Mouse (Mus musculus): Measurements from ENCODE around the gene Arhgap24. TPM values are rescaled to one million over a fixed set of nuclear protein-coding genes. Genes with fewer than 3 reads are reported as not detected.

Arhgap24 gene
- polyA plus RNA-seq, 1 experiment from 2014 or later = 4.2 TPM

DNA sequence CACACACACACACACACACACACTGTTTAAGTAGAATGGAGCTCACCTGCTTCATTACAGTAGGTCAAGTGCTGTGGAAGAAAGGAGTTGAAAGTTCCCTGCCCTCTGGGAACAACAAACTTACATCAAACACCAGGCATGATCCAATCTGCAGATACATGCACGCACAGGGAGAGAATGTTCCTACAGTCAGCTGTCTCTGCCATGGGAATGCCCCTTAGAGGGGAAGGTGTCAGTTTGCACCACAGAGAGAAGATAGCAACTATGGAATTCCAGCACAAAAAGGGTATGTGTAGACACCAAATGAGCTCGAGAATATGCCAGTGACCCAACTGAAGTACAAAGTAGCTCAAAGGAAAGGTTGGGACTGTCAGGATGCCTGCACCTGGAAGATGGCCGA, 69.0 kb downstream of the Arhgap24 start:
- H3K27ac ChIP-seq (ENCODE audit: low read depth, low read length) = no peak overlapping the region
- H3K9me3 ChIP-seq (ENCODE audit: control insufficient read depth, low read length) = no peaks in the 10 kb centered on the region
- H3K36me3 ChIP-seq (ENCODE audit: control insufficient read depth, insufficient read depth, low read length) = no peaks in the 10 kb centered on the region
- no peak overlapping the region for H3K4me2 ChIP-seq (ENCODE audit: low read depth)
- H3K27me3 ChIP-seq (ENCODE audit: control insufficient read depth, insufficient read depth, low read length) = no peaks in the 10 kb centered on the region
- H3K9ac ChIP-seq (ENCODE audit: low read length) = no peak overlapping the region
- DNase-seq (ENCODE audit: low spot score) = no peak
- ATAC-seq (ENCODE audit: insufficient read depth, low FRiP score, low TSS enrichment) = no peak
- no peak overlapping the region for H3K4me3 ChIP-seq (ENCODE audit: low read depth, low read length)
- H3K4me1 ChIP-seq (ENCODE audit: control insufficient read depth, insufficient read depth, low read length) = no peaks in the 10 kb centered on the region
- WGBS = 71% methylated on average over 3 of the region's 3 CpGs

DNA sequence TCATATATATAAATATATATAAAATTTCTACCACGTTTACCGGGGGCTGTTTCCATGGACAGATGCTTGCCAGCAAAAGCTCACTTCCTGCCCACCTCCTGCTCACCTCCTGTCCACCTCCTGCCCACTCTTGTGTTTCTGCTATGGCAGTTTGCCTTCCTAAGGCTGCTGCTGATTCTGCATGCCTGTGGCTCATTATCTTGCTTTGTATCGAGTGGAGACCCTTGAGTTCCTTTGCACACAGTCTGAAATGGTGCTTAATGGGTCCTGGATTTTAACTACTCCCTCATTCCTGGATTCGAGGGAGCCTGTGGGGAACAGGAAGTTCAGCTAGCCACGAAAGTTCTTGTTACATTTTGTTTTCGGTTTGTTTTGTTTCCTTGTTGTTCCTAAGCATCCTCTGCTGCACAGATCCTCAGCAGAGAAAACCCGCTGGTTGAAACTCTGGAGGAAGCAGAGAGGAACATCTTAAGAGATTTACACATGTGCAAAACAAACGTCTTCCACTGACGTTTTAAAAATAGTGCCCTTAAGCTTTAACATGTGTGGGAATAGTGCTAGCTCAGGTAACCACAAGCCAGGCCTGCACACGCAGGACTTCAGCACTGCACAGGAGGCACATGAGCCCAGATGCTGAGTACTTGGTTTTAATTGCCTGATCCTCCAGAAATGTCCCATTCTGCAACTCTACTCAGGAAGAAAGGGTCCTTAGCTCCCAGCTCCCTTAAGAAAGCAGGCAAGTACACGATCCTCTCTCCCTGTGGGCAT, 69.9 kb downstream of the Arhgap24 start:
- no peak for DNase-seq (ENCODE audit: low spot score)
- Histone ChIP-seq H3K4me2 (ENCODE audit: low read depth) (no peak overlapping the region), H3K9me3 (ENCODE audit: control insufficient read depth, low read length) (no peaks in the 10 kb centered on the region)

DNA sequence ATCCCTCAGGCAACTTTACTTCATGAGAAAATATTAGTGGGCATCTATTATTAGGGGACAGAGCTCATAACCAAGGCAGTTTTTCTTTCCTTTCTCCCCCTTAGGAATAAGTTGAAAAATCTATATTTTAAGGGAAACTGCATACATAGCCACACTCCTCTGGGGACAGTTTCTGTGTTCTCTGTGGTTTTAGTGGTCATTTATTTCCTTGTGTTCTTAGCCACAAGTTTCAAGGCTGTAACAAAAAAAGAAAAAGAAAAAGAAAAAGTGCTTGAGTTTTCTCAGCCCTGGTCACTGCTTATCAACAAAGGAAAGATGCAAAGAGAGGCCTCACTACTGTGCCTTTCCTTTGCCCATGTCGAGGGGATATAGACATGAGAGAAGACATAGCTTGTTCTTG, 71.3 kb downstream of the Arhgap24 start:
- no peak for ATAC-seq (ENCODE audit: insufficient read depth, low FRiP score, low TSS enrichment)
- Histone ChIP-seq H3K27me3 (ENCODE audit: control insufficient read depth, insufficient read depth, low read length) (no peaks in the 10 kb centered on the region), H3K4me1 (ENCODE audit: control insufficient read depth, insufficient read depth, low read length) (no peaks in the 10 kb centered on the region), H3K9ac (ENCODE audit: low read length) (no peak overlapping the region), H3K4me2 (ENCODE audit: low read depth) (no peak overlapping the region), H3K36me3 (ENCODE audit: control insufficient read depth, insufficient read depth, low read length) (no peaks in the 10 kb centered on the region), H3K9me3 (ENCODE audit: control insufficient read depth, low read length) (no peaks in the 10 kb centered on the region), H3K4me3 (ENCODE audit: low read depth, low read length) (no peak overlapping the region), H3K27ac (ENCODE audit: low read depth, low read length) (no peak overlapping the region)
- no peak for DNase-seq (ENCODE audit: low spot score)
- 85% methylated on average over 1 of the region's 1 CpGs for WGBS

More for the DNA sequence above, 69.9 kb downstream of the Arhgap24 start:
- Histone ChIP-seq H3K36me3 (ENCODE audit: control insufficient read depth, insufficient read depth, low read length) (no peaks in the 10 kb centered on the region), H3K4me3 (ENCODE audit: low read depth, low read length) (no peak overlapping the region), H3K27ac (ENCODE audit: low read depth, low read length) (no peak overlapping the region), H3K4me1 (ENCODE audit: control insufficient read depth, insufficient read depth, low read length) (no peaks in the 10 kb centered on the region), H3K9ac (ENCODE audit: low read length) (no peak overlapping the region), H3K27me3 (ENCODE audit: control insufficient read depth, insufficient read depth, low read length) (no peaks in the 10 kb centered on the region)
- 59% methylated on average over 11 of the region's 11 CpGs for WGBS
- ATAC-seq (ENCODE audit: insufficient read depth, low FRiP score, low TSS enrichment) = no peak

- H3K27ac ChIP-seq (ENCODE audit: low read depth, low read length) = no peak overlapping the region
- H3K9ac ChIP-seq (ENCODE audit: low read length) = no peak overlapping the region
- 93% methylated on average over 4 of the region's 4 CpGs for WGBS
- H3K4me1 ChIP-seq (ENCODE audit: control insufficient read depth, insufficient read depth, low read length) = no peaks in the 10 kb centered on the region
- DNase-seq (ENCODE audit: low spot score) = no peak
- H3K4me3 ChIP-seq (ENCODE audit: low read depth, low read length) = no peak overlapping the region
- H3K36me3 ChIP-seq (ENCODE audit: control insufficient read depth, insufficient read depth, low read length) = no peaks in the 10 kb centered on the region
- no peak for ATAC-seq (ENCODE audit: insufficient read depth, low FRiP score, low TSS enrichment)
- H3K9me3 ChIP-seq (ENCODE audit: control insufficient read depth, low read length) = no peaks in the 10 kb centered on the region
- H3K4me2 ChIP-seq (ENCODE audit: low read depth) = no peak overlapping the region
- H3K27me3 ChIP-seq (ENCODE audit: control insufficient read depth, insufficient read depth, low read length) = no peaks in the 10 kb centered on the region
Measured at GRCm38 (mm10) chr5:102555958-102556357, 74.8 kb downstream of the Arhgap24 start.

DNA sequence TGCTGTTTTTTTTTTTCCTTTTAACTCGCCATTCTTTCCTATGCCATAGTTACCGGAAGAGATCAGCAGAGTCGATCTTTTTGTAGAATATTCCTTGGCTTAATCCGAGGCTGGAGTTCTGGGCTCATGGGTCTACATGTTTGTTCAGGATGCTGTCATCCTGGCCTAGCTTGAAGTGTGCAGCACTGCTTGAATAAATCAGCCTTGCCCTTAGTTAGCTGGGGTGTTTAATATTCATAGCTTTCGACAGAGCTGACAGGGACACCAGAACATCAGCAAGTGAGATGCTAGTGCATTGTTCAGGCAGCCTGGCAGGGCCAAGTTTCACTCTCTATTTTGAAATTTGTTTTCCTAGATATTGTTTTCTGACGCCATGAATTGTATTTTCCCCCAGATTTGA, 79.1 kb downstream of the Arhgap24 start:
- H3K36me3 ChIP-seq (ENCODE audit: control insufficient read depth, insufficient read depth, low read length) = no peaks in the 10 kb centered on the region
- ATAC-seq (ENCODE audit: insufficient read depth, low FRiP score, low TSS enrichment) = no peak
- no peaks in the 10 kb centered on the region for H3K4me1 ChIP-seq (ENCODE audit: control insufficient read depth, insufficient read depth, low read length)

DNA sequence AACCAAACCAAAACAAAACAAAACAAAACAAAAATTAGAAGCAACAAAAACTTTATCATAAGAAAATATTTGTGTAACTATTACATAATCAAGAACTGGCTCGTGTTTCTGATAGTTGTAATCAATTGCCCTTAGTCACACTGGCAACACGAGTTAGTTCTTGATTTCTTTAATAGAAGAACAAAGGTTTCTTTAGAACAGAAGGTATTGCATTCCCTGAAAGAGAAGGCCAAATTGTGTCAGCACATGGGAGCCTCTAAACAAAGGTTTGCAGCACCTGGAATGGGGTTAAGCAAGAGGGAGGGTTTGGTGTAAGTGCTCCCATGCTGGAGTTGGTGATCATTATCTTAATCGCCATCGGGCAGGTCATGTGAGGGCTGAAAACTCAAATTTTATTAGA, 82.8 kb downstream of the Arhgap24 start:
- no peaks in the 10 kb centered on the region for H3K36me3 ChIP-seq (ENCODE audit: control insufficient read depth, insufficient read depth, low read length)
- ATAC-seq (ENCODE audit: insufficient read depth, low FRiP score, low TSS enrichment) = no peak

More for the DNA sequence above, 79.1 kb downstream of the Arhgap24 start:
- Histone ChIP-seq H3K9ac (ENCODE audit: low read length) (no peak overlapping the region), H3K4me3 (ENCODE audit: low read depth, low read length) (no peak overlapping the region), H3K4me2 (ENCODE audit: low read depth) (no peak overlapping the region), H3K9me3 (ENCODE audit: control insufficient read depth, low read length) (no peaks in the 10 kb centered on the region), H3K27me3 (ENCODE audit: control insufficient read depth, insufficient read depth, low read length) (no peaks in the 10 kb centered on the region), H3K27ac (ENCODE audit: low read depth, low read length) (no peak overlapping the region)
- DNase-seq (ENCODE audit: low spot score) = no peak
- 77% methylated on average over 6 of the region's 6 CpGs for WGBS

DNA sequence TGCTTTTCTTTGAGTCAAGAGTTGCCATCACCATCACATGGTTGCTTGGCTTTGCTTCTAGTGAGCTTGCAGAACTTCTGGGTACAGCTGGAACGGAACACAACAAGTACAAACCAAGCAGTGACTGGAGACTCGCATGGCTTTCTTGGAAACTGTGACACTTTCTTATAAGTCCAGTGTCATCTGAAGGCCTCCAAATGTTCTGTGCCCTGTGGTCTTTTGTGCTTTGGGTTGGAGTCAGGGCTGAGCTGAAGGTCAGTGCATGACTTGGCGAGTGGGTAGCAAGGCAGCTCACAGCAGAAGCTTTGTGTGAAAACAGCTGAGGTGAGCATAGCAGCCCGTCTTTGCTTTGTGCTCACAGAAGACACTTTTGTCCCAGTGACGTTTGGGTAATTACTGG, 87.6 kb downstream of the Arhgap24 start:
- no peak overlapping the region for H3K4me3 ChIP-seq (ENCODE audit: low read depth, low read length)
- H3K9ac ChIP-seq (ENCODE audit: low read length) = no peak overlapping the region
- no peaks in the 10 kb centered on the region for H3K4me1 ChIP-seq (ENCODE audit: control insufficient read depth, insufficient read depth, low read length)
- WGBS = 79% methylated on average over 5 of the region's 5 CpGs
- H3K4me2 ChIP-seq (ENCODE audit: low read depth) = no peak overlapping the region
- ATAC-seq (ENCODE audit: insufficient read depth, low FRiP score, low TSS enrichment) (no peak), DNase-seq (ENCODE audit: low spot score) (no peak)
- H3K9me3 ChIP-seq (ENCODE audit: control insufficient read depth, low read length) = no peaks in the 10 kb centered on the region
- no peaks in the 10 kb centered on the region for H3K27me3 ChIP-seq (ENCODE audit: control insufficient read depth, insufficient read depth, low read length)
- no peaks in the 10 kb centered on the region for H3K36me3 ChIP-seq (ENCODE audit: control insufficient read depth, insufficient read depth, low read length)
- H3K27ac ChIP-seq (ENCODE audit: low read depth, low read length) = no peak overlapping the region

More for the DNA sequence above, 82.8 kb downstream of the Arhgap24 start:
- no peak overlapping the region for H3K4me2 ChIP-seq (ENCODE audit: low read depth)
- H3K9ac ChIP-seq (ENCODE audit: low read length) = no peak overlapping the region
- no peak for DNase-seq (ENCODE audit: low spot score)
- no peak overlapping the region for H3K27ac ChIP-seq (ENCODE audit: low read depth, low read length)
- no peak overlapping the region for H3K4me3 ChIP-seq (ENCODE audit: low read depth, low read length)
- H3K9me3 ChIP-seq (ENCODE audit: control insufficient read depth, low read length) = no peaks in the 10 kb centered on the region
- H3K4me1 ChIP-seq (ENCODE audit: control insufficient read depth, insufficient read depth, low read length) = no peaks in the 10 kb centered on the region
- H3K27me3 ChIP-seq (ENCODE audit: control insufficient read depth, insufficient read depth, low read length) = no peaks in the 10 kb centered on the region
- WGBS = 84% methylated on average over 4 of the region's 4 CpGs

DNA sequence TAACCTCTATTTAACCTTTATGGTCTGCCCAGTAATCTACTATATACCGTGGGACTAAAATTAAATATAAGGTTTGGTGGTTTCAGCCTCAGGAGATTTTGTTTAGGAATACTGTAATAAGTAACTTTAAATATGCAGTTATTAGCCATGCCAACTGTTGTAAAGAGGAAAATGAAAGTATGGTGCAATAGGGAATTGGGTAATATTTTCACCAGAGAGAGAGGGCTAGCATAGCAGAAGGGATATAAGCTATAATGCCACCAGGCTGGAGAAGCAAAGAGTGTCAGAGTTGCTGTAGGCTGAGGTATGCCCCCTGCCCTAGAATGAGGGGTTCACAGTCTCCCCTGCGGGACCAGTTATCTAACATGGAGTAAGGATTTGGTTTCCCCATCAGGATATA, 90.3 kb downstream of the Arhgap24 start:
- Histone ChIP-seq H3K36me3 (ENCODE audit: control insufficient read depth, insufficient read depth, low read length) (no peaks in the 10 kb centered on the region), H3K27ac (ENCODE audit: low read depth, low read length) (no peak overlapping the region), H3K4me3 (ENCODE audit: low read depth, low read length) (no peak overlapping the region), H3K27me3 (ENCODE audit: control insufficient read depth, insufficient read depth, low read length) (no peaks in the 10 kb centered on the region), H3K9me3 (ENCODE audit: control insufficient read depth, low read length) (no peaks in the 10 kb centered on the region), H3K9ac (ENCODE audit: low read length) (no peak overlapping the region), H3K4me2 (ENCODE audit: low read depth) (no peak overlapping the region), H3K4me1 (ENCODE audit: control insufficient read depth, insufficient read depth, low read length) (no peaks in the 10 kb centered on the region)
- no peak for ATAC-seq (ENCODE audit: insufficient read depth, low FRiP score, low TSS enrichment)
- no peak for DNase-seq (ENCODE audit: low spot score)
- 90% methylated on average over 2 of the region's 2 CpGs for WGBS

DNA sequence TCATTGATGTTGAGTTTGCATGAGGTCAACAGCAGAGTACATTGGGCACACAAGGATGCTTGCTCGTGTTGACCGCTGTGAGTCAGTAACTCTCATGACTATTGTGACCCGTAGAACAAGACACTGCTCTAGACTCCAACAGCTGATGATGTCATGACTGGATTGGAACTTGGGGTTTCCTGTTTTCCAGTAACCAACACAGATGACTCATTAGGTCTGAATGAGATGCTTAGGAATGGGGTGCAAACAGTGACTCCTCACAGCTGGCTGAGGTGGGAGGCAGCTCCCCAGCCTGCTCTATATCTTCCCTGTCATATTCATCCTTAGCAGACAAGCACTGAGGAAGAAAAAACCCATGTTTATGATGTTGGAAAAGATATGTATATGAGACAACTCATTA, 95.6 kb downstream of the Arhgap24 start:
- Histone ChIP-seq H3K9ac (ENCODE audit: low read length) (no peak overlapping the region), H3K27ac (ENCODE audit: low read depth, low read length) (no peak overlapping the region), H3K9me3 (ENCODE audit: control insufficient read depth, low read length) (no peaks in the 10 kb centered on the region), H3K4me1 (ENCODE audit: control insufficient read depth, insufficient read depth, low read length) (no peaks in the 10 kb centered on the region), H3K36me3 (ENCODE audit: control insufficient read depth, insufficient read depth, low read length) (no peaks in the 10 kb centered on the region), H3K27me3 (ENCODE audit: control insufficient read depth, insufficient read depth, low read length) (no peaks in the 10 kb centered on the region), H3K4me2 (ENCODE audit: low read depth) (no peak overlapping the region), H3K4me3 (ENCODE audit: low read depth, low read length) (no peak overlapping the region)
- ATAC-seq (ENCODE audit: insufficient read depth, low FRiP score, low TSS enrichment) = no peak
- WGBS = 95% methylated on average over 3 of the region's 3 CpGs
- DNase-seq (ENCODE audit: low spot score) = no peak
